Mouse (Mus musculus): Measurements from ENCODE around the gene Slc25a25.

GRCm38 (mm10) chr2:32486155-32486554, 34.9 kb upstream of the Slc25a25 start:
- no peak for TF ChIP-seq CTCF (IDR thresholded peaks at IDR 0.05; ENCODE audit: low read depth, low read length)
- TF ChIP-seq POLR2A (IDR thresholded peaks at IDR 0.05; ENCODE audit: borderline replicate concordance, low read depth, low read length) = no peak

Measured in bone marrow macrophage, adult 2 months (primary cell).